Mouse (Mus musculus) liver, adult 2 months (tissue): Measurements from ENCODE around the gene BC017158. TPM values are rescaled to one million over a fixed set of nuclear protein-coding genes. Genes with fewer than 3 reads are reported as not detected.

ENCODE experiments used
- DNase-seq: peaks from one replicate; pipeline ENCODE4 v3.0.0-alpha.2; 2011; ENCODE audit warnings: low read depth, low spot score; ENCODE audit errors: extremely low read depth
- H3K27ac ChIP-seq: fragments of 200-500 bp; replicated peaks from 2 replicates; pipeline ENCODE4 v1.5.1; 2012; ENCODE audit warnings: low read depth, mild to moderate bottlenecking, control low read depth, inconsistent platforms, low read length; ENCODE audit not compliant: insufficient read depth
- H3K27me3 ChIP-seq: fragments of 200-500 bp; 2 replicates; pipeline ENCODE4 v1.6.1; 2012; ENCODE audit warnings: mild to moderate bottlenecking, moderate library complexity, low read length, inconsistent platforms; ENCODE audit not compliant: control insufficient read depth, insufficient read depth
- H3K36me3 ChIP-seq: fragments of 200-500 bp; 2 replicates; pipeline ENCODE4 v1.6.1; 2012; ENCODE audit warnings: low read length, inconsistent platforms; ENCODE audit not compliant: control insufficient read depth, insufficient read depth
- H3K4me1 ChIP-seq: fragments of 200-500 bp; 2 replicates; pipeline ENCODE4 v1.6.1; 2011; ENCODE audit warnings: low read length; ENCODE audit not compliant: control insufficient read depth, insufficient read depth
- H3K4me3 ChIP-seq: fragments of 200-500 bp; 2 replicates; pipeline ENCODE4 v1.5.1; 2011; ENCODE audit warnings: low read depth, mild to moderate bottlenecking, control low read depth, low read length, moderate library complexity; ENCODE audit not compliant: insufficient read depth
- H3K79me2 ChIP-seq: fragments of 200-500 bp; 2 replicates; pipeline ENCODE4 v1.6.1; 2012; ENCODE audit warnings: inconsistent platforms, mild to moderate bottlenecking, low read length, moderate library complexity; ENCODE audit not compliant: control insufficient read depth, insufficient read depth
- H3K9ac ChIP-seq: fragments of 200-500 bp; 2 replicates; pipeline ENCODE4 v1.6.1; 2012; ENCODE audit warnings: low read depth, mild to moderate bottlenecking, control low read depth, inconsistent platforms, low read length
- CTCF ChIP-seq: fragments of 200-500 bp; IDR thresholded peaks from 2 replicates; pipeline ENCODE4 v1.5.1; 2011; ENCODE audit warnings: low read depth, low read length, control low read depth
- POLR2A ChIP-seq: fragments of 200-500 bp; IDR thresholded peaks from 2 replicates; pipeline ENCODE4 v1.6.1; 2011; ENCODE audit warnings: low read length, control low read depth; ENCODE audit not compliant: insufficient read depth; ENCODE audit errors: extremely low read depth
- WGBS: fragments of 180-500 bp; shearing (Covaris S2); methylation state at CpG from one replicate; pipeline ENCODE4 v1.1.7; 2018; 5-methylcytosine and 5-hydroxymethylcytosine counted together
- polyA plus RNA-seq: library from polyadenylated mRNA; depleted of rRNA; stranded (reverse); fragments of >200 nt; gene quantifications from 2 replicates; pipeline ENCODE4 v1.2.3, GENCODE M21; 2012
- total RNA-seq: library from RNA; depleted of rRNA; stranded (reverse); fragments of >200 nt; gene quantifications from 2 replicates; pipeline ENCODE4 v1.2.3, GENCODE M21; 2014

Gene BC017158
- total and polyA plus RNA-seq, 2 experiments = 15.2 to 25.2 TPM

DNA sequence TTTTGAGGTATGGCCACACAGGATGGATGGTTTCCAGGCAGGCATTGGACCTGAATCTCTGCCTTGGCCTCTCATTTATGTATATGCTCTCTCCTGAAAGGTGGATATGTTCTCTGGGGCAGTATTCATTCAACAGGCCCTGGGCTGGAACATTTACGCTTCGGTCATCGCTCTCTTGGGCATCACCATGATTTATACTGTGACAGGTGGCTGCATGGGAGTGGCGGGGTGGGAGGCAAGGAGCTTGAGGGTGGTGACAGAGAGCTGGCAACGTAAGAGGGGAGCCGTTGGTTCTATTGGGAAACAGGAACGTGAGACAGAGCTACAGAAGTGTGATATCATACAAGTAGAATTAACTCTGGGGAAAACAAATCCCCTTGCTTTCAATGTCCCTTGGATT is 30.2 kb downstream of the BC017158 start:
- TF ChIP-seq CTCF = no peak
- TF ChIP-seq POLR2A = no peak
- no peaks in the 10 kb centered on the region for H3K27me3 ChIP-seq
- no peak for DNase-seq
- no peaks in the 10 kb centered on the region for H3K36me3 ChIP-seq
- H3K4me3 ChIP-seq = no peak overlapping the region
- H3K27ac ChIP-seq = no peak overlapping the region
- no peaks in the 10 kb centered on the region for H3K4me1 ChIP-seq
- no peak overlapping the region for H3K9ac ChIP-seq
- WGBS = 89% methylated on average over 7 of the region's 7 CpGs
- no peaks in the 10 kb centered on the region for H3K79me2 ChIP-seq

DNA sequence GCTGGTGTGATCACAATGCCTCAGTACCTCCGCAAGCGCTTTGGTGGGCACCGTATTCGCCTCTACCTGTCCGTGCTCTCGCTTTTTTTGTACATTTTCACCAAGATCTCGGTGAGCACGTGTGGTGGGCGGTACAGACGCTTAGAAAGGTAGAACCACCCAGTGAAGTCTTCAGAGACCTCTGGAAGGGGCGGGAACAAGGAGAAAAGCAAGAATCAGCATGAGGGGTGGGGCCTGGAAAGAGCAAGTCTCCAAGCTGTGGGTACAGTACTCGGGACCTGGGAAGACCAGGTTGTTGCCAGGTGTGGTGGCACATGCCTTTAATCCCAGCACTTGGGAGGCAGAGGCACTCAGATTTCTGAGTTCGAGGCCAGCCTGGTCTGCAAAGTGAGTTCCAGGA is 30.6 kb downstream of the BC017158 start:
- H3K27ac ChIP-seq = no peak overlapping the region
- no peak for DNase-seq
- no peak overlapping the region for H3K9ac ChIP-seq
- H3K36me3 ChIP-seq = no peaks in the 10 kb centered on the region
- H3K4me1 ChIP-seq = no peaks in the 10 kb centered on the region
- TF ChIP-seq CTCF (no peak), POLR2A (no peak)
- 64% methylated on average over 13 of the region's 13 CpGs for WGBS
- no peak overlapping the region for H3K4me3 ChIP-seq
- H3K79me2 ChIP-seq = no peaks in the 10 kb centered on the region
- no peaks in the 10 kb centered on the region for H3K27me3 ChIP-seq

DNA sequence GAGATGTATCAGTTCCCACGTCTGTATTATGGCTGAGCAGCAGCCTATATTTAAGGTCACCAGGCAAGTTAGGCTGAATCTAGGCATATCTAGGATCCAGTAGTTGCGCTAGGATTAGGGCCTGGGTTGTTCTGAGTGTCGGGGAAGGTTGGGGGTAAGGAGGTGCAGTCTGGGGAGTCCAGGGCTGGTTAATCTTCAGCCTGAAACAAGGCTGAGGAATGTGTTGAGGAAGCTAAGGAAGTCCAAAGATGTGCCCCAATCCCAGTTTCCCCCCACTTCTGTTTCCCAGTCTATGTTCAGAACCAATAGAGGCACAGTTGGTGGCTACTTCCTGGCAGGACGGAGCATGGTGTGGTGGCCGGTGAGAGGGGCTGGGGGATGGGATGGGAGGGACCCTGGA is 31.9 kb downstream of the BC017158 start:
- H3K36me3 ChIP-seq = no peaks in the 10 kb centered on the region
- H3K4me1 ChIP-seq = no peaks in the 10 kb centered on the region
- H3K4me3 ChIP-seq = no peak overlapping the region
- no peak overlapping the region for H3K27ac ChIP-seq
- TF ChIP-seq CTCF = no peak
- no peak for TF ChIP-seq POLR2A
- no peak for DNase-seq
- no peak overlapping the region for H3K9ac ChIP-seq
- no peaks in the 10 kb centered on the region for H3K27me3 ChIP-seq
- H3K79me2 ChIP-seq = no peaks in the 10 kb centered on the region
- 72% methylated on average over 5 of the region's 5 CpGs for WGBS

DNA sequence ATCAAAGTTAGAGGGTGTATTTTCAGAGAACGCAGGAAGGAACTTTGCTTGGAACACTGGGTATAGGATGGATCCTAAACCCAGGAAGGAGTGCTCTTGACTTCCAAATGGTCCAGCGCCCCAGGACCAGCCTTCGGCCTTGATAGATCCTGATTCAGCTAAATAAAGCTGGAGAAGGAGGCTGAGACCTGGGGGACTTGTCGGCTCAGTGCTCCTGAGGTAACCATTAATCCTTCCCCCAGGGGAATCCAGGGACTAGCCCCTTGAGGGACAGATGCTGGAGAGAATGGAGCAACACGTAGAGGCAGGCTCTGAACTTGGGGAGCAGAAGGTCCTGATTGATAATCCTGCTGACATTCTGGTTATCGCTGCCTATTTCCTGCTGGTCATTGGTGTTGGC is 32.6 kb downstream of the BC017158 start, which contains the start of gene Slc5a2:
Slc5a2 (plus strand) TSS at position 247 of the 400 bp plus-strand sequence.
- WGBS = 83% methylated on average over 6 of the region's 6 CpGs
- Histone ChIP-seq H3K36me3 (no peaks in the 10 kb centered on the region), H3K4me1 (no peaks in the 10 kb centered on the region), H3K27me3 (no peaks in the 10 kb centered on the region), H3K27ac (no peak within 1 kb of the TSS), H3K4me3 (no peak within 1 kb of the TSS), H3K79me2 (no peaks in the 10 kb centered on the region), H3K9ac (no peak within 1 kb of the TSS)
- TF ChIP-seq CTCF = no peak
- no peak for TF ChIP-seq POLR2A
- DNase-seq = no peak

DNA sequence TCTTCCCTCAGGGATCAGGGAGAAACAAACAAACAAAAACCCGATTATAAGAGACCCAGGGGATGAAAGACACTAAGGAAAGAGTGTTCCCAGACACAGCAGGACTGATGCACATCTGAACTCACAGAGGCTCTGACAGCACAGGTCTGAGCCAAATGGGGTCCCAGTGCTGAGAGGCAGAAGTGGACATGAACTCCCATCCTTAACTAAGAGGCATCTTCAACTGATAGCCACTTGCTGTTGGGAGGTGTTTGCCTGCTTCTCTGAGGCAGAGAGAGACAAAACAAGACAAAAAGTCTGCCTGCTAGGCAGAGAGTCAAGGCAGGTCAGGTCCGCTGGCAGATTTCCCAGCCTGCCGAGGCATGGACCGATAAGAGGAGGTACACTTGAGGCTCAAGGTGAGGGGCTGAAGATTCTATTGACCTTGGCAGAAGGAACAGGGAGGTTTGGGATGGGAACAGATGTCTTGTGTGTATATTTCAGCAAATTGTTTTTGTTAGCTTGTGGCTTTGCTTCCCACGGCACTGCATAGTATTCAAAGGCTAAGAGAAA is 41.1 kb downstream of the BC017158 start:
- 0 out of 2 replicates have a peak, but pooled peaks cover 4% of the 10 kb centered on the region for H3K4me1 ChIP-seq
- H3K27ac ChIP-seq = no peak overlapping the region
- WGBS = 36% methylated on average over 5 of the region's 5 CpGs
- H3K36me3 ChIP-seq = no peaks in the 10 kb centered on the region
- no peak for DNase-seq
- H3K4me3 ChIP-seq = no peak overlapping the region
- H3K79me2 ChIP-seq = no peaks in the 10 kb centered on the region
- no peak overlapping the region for H3K9ac ChIP-seq
- TF ChIP-seq POLR2A (no peak), CTCF (no peak)
- H3K27me3 ChIP-seq = peaks cover 11% of the 10 kb centered on the region; the same call in 1 of the 2 replicates

DNA sequence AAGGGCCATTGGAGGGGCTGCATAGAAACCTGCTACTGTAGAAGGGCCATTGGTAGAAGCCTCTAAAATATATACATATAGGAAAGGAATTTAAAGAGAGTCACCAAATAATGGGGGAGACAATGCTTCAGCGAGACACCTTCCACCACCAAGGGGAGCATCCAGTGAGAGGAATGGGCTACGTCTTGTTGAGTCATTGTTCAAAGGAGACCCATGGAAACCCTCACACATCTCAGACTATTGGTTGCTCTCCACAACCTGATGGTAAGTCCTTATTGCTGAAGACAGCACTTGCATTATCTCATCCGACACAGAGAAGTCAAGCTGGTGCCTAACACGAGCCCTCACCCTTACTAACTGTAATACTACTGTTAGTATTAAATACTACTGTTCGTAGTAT is 42.2 kb downstream of the BC017158 start:
- Histone ChIP-seq H3K79me2 (no peaks in the 10 kb centered on the region), H3K36me3 (no peaks in the 10 kb centered on the region; the same call in 1 of the 2 replicates), H3K9ac (no peak overlapping the region), H3K4me1 (0 out of 2 replicates have a peak, but pooled peaks cover 4% of the 10 kb centered on the region), H3K27me3 (peaks cover 11% of the 10 kb centered on the region; the same call in 1 of the 2 replicates), H3K4me3 (no peak overlapping the region), H3K27ac (no peak overlapping the region)
- no peak for TF ChIP-seq POLR2A
- TF ChIP-seq CTCF = no peak
- 86% methylated on average over 5 of the region's 5 CpGs for WGBS
- DNase-seq = no peak
